Mouse (Mus musculus) ovary, adult 18-20 months (tissue): ENCODE data around the gene Lactb.

ENCODE experiments used
- DNase-seq: peaks from one replicate; pipeline ENCODE4 v3.0.0; 2022; ENCODE audit warnings: low spot score, mixed read lengths

The Lactb gene

GRCm38 (mm10) chr9:66980458-66980857, 5.2 kb upstream of the Lactb start:
- DNase-seq: no peak

GRCm38 (mm10) chr9:66978468-66978867, 3.2 kb upstream of the Lactb start:
- DNase-seq: no peak

GRCm38 (mm10) chr9:66977982-66978381, 2.7 kb upstream of the Lactb start:
- no peak for DNase-seq

- DNase-seq: no peak
These were observed 1.8 kb upstream of the Lactb start for GRCm38 (mm10) chr9:66977121-66977520.

DNA sequence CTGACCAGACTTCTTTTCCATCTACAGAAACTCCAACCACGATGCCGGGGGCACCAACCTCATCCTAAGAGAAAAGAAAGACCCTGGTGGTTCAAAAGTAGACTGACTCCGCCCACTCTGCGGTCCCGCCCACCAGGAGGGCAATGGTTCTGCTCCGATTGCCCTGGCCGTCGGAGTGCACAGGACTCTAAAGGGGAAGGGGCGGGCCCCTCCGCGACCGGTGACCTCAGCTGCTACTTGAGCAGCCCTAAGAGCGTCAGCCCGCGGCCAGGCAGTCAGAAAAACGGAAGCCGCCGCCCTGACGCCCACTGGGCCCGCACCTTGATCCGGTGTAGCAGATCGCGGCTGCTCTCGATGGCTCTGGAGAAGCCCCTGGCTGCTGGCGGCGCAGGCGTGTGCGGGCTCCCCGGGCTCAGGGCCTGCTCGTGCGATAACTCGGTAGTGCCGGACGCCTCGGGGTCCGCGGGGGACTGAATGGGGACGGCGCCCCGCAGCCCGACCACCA, 511 bp downstream of the Lactb start:
- DNase-seq: peak; percentile 58

DNA sequence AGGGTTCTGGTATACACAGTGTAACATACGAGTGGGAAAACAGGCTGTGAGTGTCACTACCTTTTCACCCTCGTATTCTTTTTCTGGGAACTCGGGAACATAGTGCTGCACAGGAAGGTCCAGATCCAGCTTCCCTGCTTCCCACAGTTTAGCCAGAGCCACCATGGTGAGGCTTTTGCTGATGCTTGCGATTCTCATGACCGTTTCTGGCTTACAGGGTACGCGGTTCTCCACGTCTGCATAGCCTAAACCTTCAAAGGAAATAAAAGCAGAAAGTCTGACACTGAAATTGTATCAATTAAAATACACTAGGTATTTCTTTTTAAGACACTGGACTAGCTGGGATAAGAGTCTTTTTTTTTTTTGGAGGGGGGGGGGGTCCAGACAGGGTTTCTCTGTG, 4.2 kb downstream of the Lactb start:
- no peak for DNase-seq

GRCm38 (mm10) chr9:66967492-66967891, 7.8 kb downstream of the Lactb start:
- no peak for DNase-seq

DNA sequence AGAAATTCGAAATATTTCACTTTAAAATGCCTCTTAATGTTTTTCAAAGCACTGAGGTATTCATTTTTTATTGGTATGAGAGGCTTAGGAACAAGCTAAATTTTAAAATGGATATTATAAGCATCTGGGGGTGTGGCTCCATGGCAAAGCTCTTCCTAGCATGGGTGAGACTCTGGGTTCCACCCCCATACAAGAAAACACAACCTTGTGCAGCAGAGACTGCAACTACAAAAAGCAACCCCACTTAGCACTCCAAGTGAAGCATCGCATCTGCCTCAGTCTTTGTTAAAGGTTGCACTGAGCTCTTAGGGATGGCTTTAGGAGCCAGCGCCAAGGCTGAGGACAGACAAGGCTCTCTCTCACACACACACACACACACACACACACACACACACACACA, 13.8 kb downstream of the Lactb start:
- no peak for DNase-seq

GRCm38 (mm10) chr9:66957451-66957850, 17.8 kb downstream of the Lactb start:
- DNase-seq: no peak

DNA sequence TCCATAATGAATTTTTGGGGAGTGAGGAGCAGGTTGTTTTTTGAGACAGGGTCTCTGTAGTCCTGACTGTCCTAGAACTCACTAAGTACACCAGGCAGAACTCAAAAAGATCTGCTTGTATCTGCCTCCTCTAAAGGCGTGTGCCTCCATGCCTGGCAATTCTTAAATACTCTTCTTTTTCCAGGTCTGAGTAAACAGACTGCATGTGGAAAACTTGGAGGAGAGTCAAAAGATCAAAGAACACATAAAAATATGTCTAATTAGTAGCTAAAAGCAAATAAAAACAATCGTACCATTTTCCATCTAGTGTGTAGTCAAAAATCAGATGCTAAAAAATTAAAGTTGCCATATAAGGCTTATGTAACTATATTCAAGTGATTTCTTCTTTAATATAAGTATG, 22.4 kb downstream of the Lactb start:
- no peak for DNase-seq

GRCm38 (mm10) chr9:66952321-66952720, 23.0 kb downstream of the Lactb start:
- DNase-seq: no peak

DNA sequence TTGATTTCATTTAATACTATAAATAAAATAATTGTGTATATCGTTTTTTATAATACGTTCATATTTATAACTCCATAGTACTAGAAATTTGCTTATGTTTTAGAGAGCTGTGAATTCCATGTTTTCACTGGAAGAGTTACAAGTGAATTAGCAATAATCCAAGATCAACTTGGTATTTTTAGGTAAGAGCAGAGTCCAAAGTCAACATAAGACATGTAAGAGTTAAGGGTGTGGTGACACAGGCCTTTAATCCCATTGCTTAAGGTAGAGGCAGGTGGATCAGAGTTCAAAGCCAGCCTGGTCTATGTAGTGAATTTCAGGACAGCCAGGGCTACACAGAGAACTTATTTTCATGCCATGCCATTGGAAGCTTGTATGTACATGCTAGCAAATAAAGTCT, 26.7 kb downstream of the Lactb start:
- no peak for DNase-seq

GRCm38 (mm10) chr9:66945647-66946641, 29.3 kb downstream of the Lactb start, which contains the start of gene Rps27l:
Rps27l (plus strand) TSS chr9:66946086.
- DNase-seq: peak; percentile 91

GRCm38 (mm10) chr9:66945161-66945560, 30.1 kb downstream of the Lactb start:
- no peak for DNase-seq

DNA sequence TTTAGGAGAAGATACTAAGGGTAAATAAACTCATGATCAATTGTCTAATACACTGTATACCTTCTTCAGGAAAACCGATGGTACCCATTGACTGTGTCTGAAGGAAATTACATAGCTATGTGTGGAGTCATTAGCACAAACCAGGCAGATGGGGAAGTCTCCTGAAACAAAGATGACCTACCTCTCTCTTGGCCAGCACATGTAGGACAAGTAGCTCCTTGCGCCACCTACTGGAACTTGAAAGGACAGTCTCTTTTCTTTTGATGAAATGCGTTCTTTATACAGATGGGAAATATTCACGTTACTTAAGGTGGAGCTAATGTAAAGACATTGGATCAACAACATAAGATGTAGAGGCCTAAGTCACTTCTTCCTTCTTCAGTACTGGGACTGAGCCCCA, 36.4 kb downstream of the Lactb start:
- DNase-seq: no peak

DNA sequence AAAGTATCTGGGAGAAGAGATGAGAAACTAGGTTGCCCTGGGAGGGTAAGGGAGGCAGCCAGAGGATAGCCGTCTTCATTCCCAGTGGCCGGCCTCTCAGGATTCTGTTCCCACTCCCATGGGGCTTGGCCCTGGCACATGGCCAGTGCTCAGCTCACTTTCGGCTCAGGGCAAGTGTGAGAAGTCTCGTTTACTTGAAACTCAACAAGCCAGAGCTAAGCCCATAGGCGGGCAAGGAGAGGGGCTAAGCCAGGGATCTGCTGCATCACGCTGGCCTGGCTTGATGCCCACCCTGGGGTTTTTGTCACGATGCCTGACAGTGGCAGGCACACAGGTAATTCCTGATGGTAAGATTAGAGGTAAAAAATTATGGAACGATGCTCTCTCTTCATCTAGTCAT, 37.8 kb downstream of the Lactb start:
- DNase-seq: no peak

DNA sequence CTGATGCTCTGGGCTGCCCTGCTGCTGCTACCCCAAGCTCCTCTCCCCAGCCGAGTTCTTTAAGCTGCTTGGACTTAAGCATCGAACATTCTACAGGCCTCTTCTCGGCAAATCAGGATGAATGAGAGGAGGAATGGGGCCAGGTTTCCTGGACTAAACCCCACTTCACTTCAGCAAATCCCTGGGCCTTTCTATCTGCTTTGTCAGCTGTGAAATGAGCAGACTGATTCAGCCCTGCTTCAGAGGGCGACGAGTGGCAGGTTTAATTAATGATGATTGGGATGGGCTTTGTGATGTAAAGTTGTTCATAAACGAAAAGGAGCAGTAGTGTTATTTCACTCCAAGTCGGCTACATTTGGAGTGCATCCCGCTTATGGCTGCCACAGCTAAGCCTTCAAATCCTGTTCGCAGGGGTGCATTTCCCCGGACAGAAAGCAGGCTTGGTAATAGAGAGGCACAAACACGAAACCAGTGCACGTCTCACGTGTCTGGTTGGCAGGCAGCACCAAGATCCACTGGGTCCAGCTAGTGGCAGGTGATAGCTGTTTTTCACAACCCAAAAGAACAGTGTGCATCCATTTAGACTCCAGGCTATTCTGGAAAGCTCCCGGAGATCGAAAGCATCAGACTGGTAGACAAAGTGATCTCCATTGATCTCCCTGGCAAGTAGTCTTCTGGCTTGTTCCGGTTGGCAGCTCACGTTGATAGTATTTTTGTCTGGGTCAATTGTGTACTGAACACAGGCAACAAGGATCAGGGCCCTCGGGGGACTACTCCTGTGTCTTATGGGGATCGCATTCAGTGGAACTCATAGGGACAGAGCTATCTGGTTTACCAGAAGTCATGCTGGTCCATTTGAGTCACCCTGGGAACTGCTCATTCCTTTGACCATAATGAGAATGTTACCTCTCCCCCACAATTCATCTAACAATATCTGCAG, 41.1 kb downstream of the Lactb start:
- DNase-seq: no peak

GRCm38 (mm10) chr9:66930351-66930750, 44.9 kb downstream of the Lactb start:
- no peak for DNase-seq

DNA sequence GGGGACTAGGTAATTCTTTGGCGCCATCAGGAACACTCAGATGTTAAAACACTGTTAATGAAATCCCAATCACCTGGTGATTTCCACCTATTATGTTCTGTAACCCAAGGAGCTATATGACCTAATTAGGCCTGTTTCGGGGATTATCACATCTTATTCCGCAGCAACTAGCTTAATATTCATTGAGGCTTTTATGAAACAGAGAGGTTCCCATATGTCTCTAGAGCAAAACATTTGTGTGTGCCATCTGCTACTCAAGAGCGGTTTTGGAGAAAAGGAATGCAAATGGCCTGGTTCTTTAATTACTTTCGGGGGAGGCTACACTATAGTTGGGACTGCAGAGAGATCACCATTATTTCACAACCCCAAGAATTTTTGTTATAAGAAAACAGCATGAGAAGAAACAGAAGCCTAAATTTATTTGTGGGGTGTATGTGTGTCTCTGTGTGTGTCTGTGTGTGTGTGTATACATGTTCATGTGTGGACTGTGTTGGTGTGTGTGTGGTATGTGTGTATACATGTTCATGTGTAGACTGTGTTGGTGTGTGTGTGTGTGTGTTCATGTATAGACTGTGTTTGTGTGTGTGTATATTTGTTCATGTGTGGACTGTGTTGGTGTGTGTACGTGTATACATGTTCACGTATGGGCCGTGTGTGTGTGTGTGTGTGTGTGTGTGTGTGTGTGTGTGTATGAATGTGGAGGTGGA, 47.4 kb downstream of the Lactb start:
- no peak for DNase-seq

- DNase-seq: no peak
These were observed 49.4 kb downstream of the Lactb start for GRCm38 (mm10) chr9:66925853-66926252.

GRCm38 (mm10) chr9:66922076-66922475, 53.2 kb downstream of the Lactb start:
- no peak for DNase-seq
